Mouse (Mus musculus) heart, embryonic 15.5 days (tissue): ENCODE data around the gene Pdzrn4. TPM values are rescaled to one million over a fixed set of nuclear protein-coding genes. Genes with fewer than 3 reads are reported as not detected.

Experiments used
- ATAC-seq: fragments of 200-750 bp; cut with Nextera tagmentation; replicated peaks from 2 replicates; pipeline ENCODE4 v1.8.0; 2017; ENCODE audit warnings: low read depth, moderate TSS enrichment; ENCODE audit not compliant: insufficient number of reproducible peaks, insufficient read depth, low FRiP score
- H3K27ac ChIP-seq: fragments of 300-500 bp; sonication (generic); 2 replicates; pipeline ENCODE4 v1.5.1; 2015; ENCODE audit warnings: mild to moderate bottlenecking, inconsistent platforms
- H3K27me3 ChIP-seq: fragments of 300-500 bp; sonication (generic); 2 replicates; pipeline ENCODE4 v1.6.1; 2015; ENCODE audit warnings: inconsistent platforms
- H3K36me3 ChIP-seq: fragments of 300-500 bp; sonication (generic); 2 replicates; pipeline ENCODE4 v1.6.1; 2015; ENCODE audit warnings: mild to moderate bottlenecking, inconsistent platforms
- H3K4me1 ChIP-seq: fragments of 300-500 bp; sonication (generic); replicated peaks from 2 replicates; pipeline ENCODE4 v1.6.1; 2015; ENCODE audit warnings: inconsistent platforms
- H3K4me2 ChIP-seq: fragments of 300-500 bp; sonication (generic); 2 replicates; pipeline ENCODE4 v1.6.1; 2015; ENCODE audit warnings: inconsistent platforms, mild to moderate bottlenecking, moderate library complexity
- H3K4me3 ChIP-seq: fragments of 300-500 bp; sonication (generic); 2 replicates; pipeline ENCODE4 v1.5.1; 2015; ENCODE audit warnings: mild to moderate bottlenecking, inconsistent platforms
- H3K9ac ChIP-seq: fragments of 300-500 bp; sonication (generic); 2 replicates; pipeline ENCODE4 v1.6.1; 2015; ENCODE audit warnings: mild to moderate bottlenecking, inconsistent platforms
- H3K9me3 ChIP-seq: fragments of 300-500 bp; sonication (generic); replicated peaks from 2 replicates; pipeline ENCODE4 v1.6.1; 2016; ENCODE audit warnings: inconsistent platforms
- WGBS: fragments of 180-500 bp; shearing (Covaris S2); methylation state at CpG from one replicate; pipeline ENCODE4 v1.1.7; 2015; ENCODE audit warnings: mixed read lengths; 5-methylcytosine and 5-hydroxymethylcytosine counted together
- polyA plus RNA-seq: library from polyadenylated mRNA; unstranded; fragments of >200 nt; fragmentation: Nextera tagmentation; extraction: Ambion mirVana; gene quantifications from 2 replicates; pipeline ENCODE4 v1.2.1, GENCODE M21; 2015

Pdzrn4 gene
- polyA plus RNA-seq, 1 experiment from 2014 or later, result 1.0 TPM

- Histone ChIP-seq H3K36me3 (no peaks in the 10 kb centered on the region), H3K4me2 (no peak overlapping the region), H3K4me3 (no peak overlapping the region), H3K27me3 (no peaks in the 10 kb centered on the region), H3K9me3 (no peaks in the 10 kb centered on the region), H3K27ac (no peak overlapping the region), H3K4me1 (no peaks in the 10 kb centered on the region), H3K9ac (no peak overlapping the region)
- ATAC-seq, result no peak
- WGBS, result 61% methylated on average over 7 of the region's 7 CpGs
Measured at GRCm38 (mm10) chr15:92416658-92417057, 20.0 kb downstream of the Pdzrn4 start.

GRCm38 (mm10) chr15:92417120-92417519 lies 20.4 kb downstream of the Pdzrn4 start:
- Histone ChIP-seq H3K4me2 (no peak overlapping the region), H3K9me3 (no peaks in the 10 kb centered on the region), H3K4me3 (no peak overlapping the region), H3K36me3 (no peaks in the 10 kb centered on the region), H3K9ac (no peak overlapping the region), H3K4me1 (no peaks in the 10 kb centered on the region), H3K27ac (no peak overlapping the region), H3K27me3 (no peaks in the 10 kb centered on the region)
- ATAC-seq, result no peak
- WGBS, result 52% methylated on average over 3 of the region's 3 CpGs

GRCm38 (mm10) chr15:92434605-92435004 lies 37.9 kb downstream of the Pdzrn4 start:
- 8% methylated on average over 6 of the region's 6 CpGs for WGBS

GRCm38 (mm10) chr15:92435306-92435705 lies 38.6 kb downstream of the Pdzrn4 start:
- Histone ChIP-seq H3K4me1 (no peaks in the 10 kb centered on the region), H3K36me3 (no peaks in the 10 kb centered on the region), H3K4me2 (no peak overlapping the region), H3K27me3 (no peaks in the 10 kb centered on the region), H3K27ac (no peak overlapping the region), H3K9ac (no peak overlapping the region), H3K4me3 (no peak overlapping the region), H3K9me3 (no peaks in the 10 kb centered on the region)
- ATAC-seq, result no peak
- 49% methylated on average over 4 of the region's 4 CpGs for WGBS

More at GRCm38 (mm10) chr15:92434605-92435004, 37.9 kb downstream of the Pdzrn4 start:
- Histone ChIP-seq H3K9me3 (no peaks in the 10 kb centered on the region), H3K27me3 (no peaks in the 10 kb centered on the region), H3K4me3 (no peak overlapping the region), H3K27ac (no peak overlapping the region), H3K36me3 (no peaks in the 10 kb centered on the region), H3K9ac (no peak overlapping the region), H3K4me1 (no peaks in the 10 kb centered on the region), H3K4me2 (no peak overlapping the region)
- no peak for ATAC-seq

- WGBS, result 73% methylated on average over 19 of the region's 19 CpGs
- no peaks in the 10 kb centered on the region for H3K9me3 ChIP-seq
- no peak overlapping the region for H3K4me3 ChIP-seq
- no peak overlapping the region for H3K27ac ChIP-seq
- H3K4me2 ChIP-seq, result no peak overlapping the region
- no peaks in the 10 kb centered on the region for H3K36me3 ChIP-seq
- H3K27me3 ChIP-seq, result no peaks in the 10 kb centered on the region
- ATAC-seq, result no peak
- H3K9ac ChIP-seq, result no peak overlapping the region
- H3K4me1 ChIP-seq, result no peaks in the 10 kb centered on the region
Measured at GRCm38 (mm10) chr15:92441630-92442180, 45.0 kb downstream of the Pdzrn4 start.

- no peaks in the 10 kb centered on the region for H3K27me3 ChIP-seq
- ATAC-seq, result no peak
- no peak overlapping the region for H3K9ac ChIP-seq
- no peaks in the 10 kb centered on the region for H3K9me3 ChIP-seq
- H3K4me3 ChIP-seq, result no peak overlapping the region
- no peaks in the 10 kb centered on the region for H3K36me3 ChIP-seq
- H3K4me2 ChIP-seq, result no peak overlapping the region
- 31% methylated on average over 8 of the region's 8 CpGs for WGBS
- no peaks in the 10 kb centered on the region for H3K4me1 ChIP-seq
- H3K27ac ChIP-seq, result no peak overlapping the region
Measured at GRCm38 (mm10) chr15:92447708-92448147, 51.0 kb downstream of the Pdzrn4 start.

- H3K36me3 ChIP-seq, result no peaks in the 10 kb centered on the region
- H3K4me2 ChIP-seq, result no peak overlapping the region
- WGBS, result 94% methylated on average over 8 of the region's 8 CpGs
- no peak for ATAC-seq
- H3K9ac ChIP-seq, result no peak overlapping the region
- H3K27me3 ChIP-seq, result no peaks in the 10 kb centered on the region
- no peaks in the 10 kb centered on the region for H3K4me1 ChIP-seq
- no peaks in the 10 kb centered on the region for H3K9me3 ChIP-seq
- H3K27ac ChIP-seq, result no peak overlapping the region
- H3K4me3 ChIP-seq, result no peak overlapping the region
Measured at GRCm38 (mm10) chr15:92449112-92449511, 52.4 kb downstream of the Pdzrn4 start.

- Histone ChIP-seq H3K27me3 (no peaks in the 10 kb centered on the region), H3K27ac (no peak overlapping the region), H3K4me1 (no peaks in the 10 kb centered on the region), H3K4me2 (no peak overlapping the region), H3K4me3 (no peak overlapping the region), H3K36me3 (no peaks in the 10 kb centered on the region), H3K9ac (no peak overlapping the region), H3K9me3 (peaks cover 5% of the 10 kb centered on the region)
- 68% methylated on average over 7 of the region's 7 CpGs for WGBS
- ATAC-seq, result no peak
Measured at GRCm38 (mm10) chr15:92452620-92453019, 55.9 kb downstream of the Pdzrn4 start.

- WGBS, result 75% methylated on average over 6 of the region's 6 CpGs
Measured at GRCm38 (mm10) chr15:92482198-92482597, 85.5 kb downstream of the Pdzrn4 start.

GRCm38 (mm10) chr15:92491376-92491775 lies 94.7 kb downstream of the Pdzrn4 start:
- no peak for ATAC-seq
- WGBS, result 64% methylated on average over 3 of the region's 3 CpGs

More at GRCm38 (mm10) chr15:92482198-92482597, 85.5 kb downstream of the Pdzrn4 start:
- ATAC-seq, result no peak
- no peaks in the 10 kb centered on the region for H3K36me3 ChIP-seq
- no peak overlapping the region for H3K4me2 ChIP-seq
- H3K4me3 ChIP-seq, result no peak overlapping the region
- no peak overlapping the region for H3K9ac ChIP-seq
- no peak overlapping the region for H3K27ac ChIP-seq
- no peaks in the 10 kb centered on the region for H3K9me3 ChIP-seq
- no peaks in the 10 kb centered on the region for H3K27me3 ChIP-seq
- no peaks in the 10 kb centered on the region for H3K4me1 ChIP-seq

GRCm38 (mm10) chr15:92495465-92496174 lies 98.9 kb downstream of the Pdzrn4 start:
- 71% methylated on average over 12 of the region's 12 CpGs for WGBS
- H3K4me2 ChIP-seq, result no peak overlapping the region
- no peak overlapping the region for H3K27ac ChIP-seq
- H3K4me3 ChIP-seq, result no peak overlapping the region
- H3K9ac ChIP-seq, result no peak overlapping the region
- H3K27me3 ChIP-seq, result no peaks in the 10 kb centered on the region
- no peaks in the 10 kb centered on the region for H3K9me3 ChIP-seq
- no peaks in the 10 kb centered on the region for H3K4me1 ChIP-seq
- no peak for ATAC-seq
- no peaks in the 10 kb centered on the region for H3K36me3 ChIP-seq

More at GRCm38 (mm10) chr15:92491376-92491775, 94.7 kb downstream of the Pdzrn4 start:
- H3K4me1 ChIP-seq, result no peaks in the 10 kb centered on the region
- no peak overlapping the region for H3K9ac ChIP-seq
- H3K27ac ChIP-seq, result no peak overlapping the region
- no peak overlapping the region for H3K4me3 ChIP-seq
- no peak overlapping the region for H3K4me2 ChIP-seq
- no peaks in the 10 kb centered on the region for H3K9me3 ChIP-seq
- no peaks in the 10 kb centered on the region for H3K27me3 ChIP-seq
- H3K36me3 ChIP-seq, result no peaks in the 10 kb centered on the region
